Mouse (Mus musculus): ENCODE measurements around the gene Ldb3. TPM values are rescaled to one million over a fixed set of nuclear protein-coding genes. Genes with fewer than 3 reads are reported as not detected.

Gene Ldb3
- polyA plus RNA-seq (2015; fragmentation: Nextera tagmentation; extraction: Ambion mirVana): 15.2 and 16.2 TPM in 2 replicates

GRCm38 (mm10) chr14:34588498-34588897 lies at the start of gene Ldb3:
Ldb3 (minus strand) TSS chr14:34588682.
- H3K27ac ChIP-seq (ENCODE audit: low read depth, low read length): peak within 1 kb of the TSS; percentile 90

GRCm38 (mm10) chr14:34635721-34636120 lies 47.2 kb upstream of the Ldb3 start:
- Histone ChIP-seq H3K9me3 (ENCODE audit: control insufficient read depth) (no peaks in the 10 kb centered on the region), H3K27ac (ENCODE audit: low read depth, low read length) (no peak overlapping the region), H3K36me3 (ENCODE audit: control insufficient read depth, insufficient read depth) (no peaks in the 10 kb centered on the region), H3K27me3 (replicated peaks; ENCODE audit: control insufficient read depth, insufficient read depth, low read length) (no peaks in the 10 kb centered on the region), H3K9ac (ENCODE audit: low read depth, low read length) (no peak overlapping the region), H3K4me1 (replicated peaks; ENCODE audit: control insufficient read depth, insufficient read depth, low read length) (no peaks in the 10 kb centered on the region), H3K4me2 (replicated peaks; ENCODE audit: low read depth) (no peak overlapping the region), H3K4me3 (ENCODE audit: low read depth, low read length) (no peak overlapping the region)
- TF ChIP-seq CTCF (IDR thresholded peaks at IDR 0.05; ENCODE audit: low read depth): no peak
- ATAC-seq: no peak
- WGBS: 74% methylated on average over 6 of the region's 6 CpGs

More at GRCm38 (mm10) chr14:34588498-34588897, at the start of gene Ldb3:
- WGBS: 23% methylated on average over 8 of the region's 8 CpGs
- Histone ChIP-seq H3K36me3 (ENCODE audit: control insufficient read depth, insufficient read depth) (no peaks in the 10 kb centered on the region), H3K9ac (ENCODE audit: low read depth, low read length) (peak within 1 kb of the TSS; percentile 45), H3K27me3 (replicated peaks; ENCODE audit: control insufficient read depth, insufficient read depth, low read length) (no peaks in the 10 kb centered on the region), H3K4me1 (replicated peaks; ENCODE audit: control insufficient read depth, insufficient read depth, low read length) (peaks cover 12% of the 10 kb centered on the region), H3K9me3 (ENCODE audit: control insufficient read depth) (no peaks in the 10 kb centered on the region), H3K4me2 (replicated peaks; ENCODE audit: low read depth) (peak within 1 kb of the TSS; percentile 45), H3K4me3 (ENCODE audit: low read depth, low read length) (no peak within 1 kb of the TSS)
- ATAC-seq: peak; percentile 74
- no peak for TF ChIP-seq CTCF (IDR thresholded peaks at IDR 0.05; ENCODE audit: low read depth)

DNA sequence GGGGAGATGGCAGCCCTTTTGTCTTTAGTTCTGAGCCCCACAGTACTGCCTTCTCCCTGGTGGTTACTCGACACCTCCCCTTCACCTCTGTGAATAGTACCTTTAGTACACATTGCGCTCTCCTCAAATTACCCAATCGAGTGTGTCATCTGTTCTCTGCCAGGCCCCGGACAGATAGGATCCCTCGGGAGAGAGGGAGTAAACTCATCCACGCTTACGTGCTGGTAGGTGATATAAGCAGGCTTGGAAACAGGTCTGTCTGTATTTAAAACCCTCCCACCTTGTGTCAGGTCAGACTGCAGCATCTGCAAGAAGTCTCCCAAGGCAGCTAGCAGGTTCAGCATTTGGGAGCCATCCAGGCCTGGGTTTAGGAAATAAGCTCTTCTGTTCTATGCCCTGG lies 46.7 kb upstream of the Ldb3 start:
- H3K4me2 ChIP-seq (replicated peaks; ENCODE audit: low read depth): no peak overlapping the region
- TF ChIP-seq CTCF (IDR thresholded peaks at IDR 0.05; ENCODE audit: low read depth): no peak
- H3K4me3 ChIP-seq (ENCODE audit: low read depth, low read length): no peak overlapping the region
- no peaks in the 10 kb centered on the region for H3K4me1 ChIP-seq (replicated peaks; ENCODE audit: control insufficient read depth, insufficient read depth, low read length)
- no peak overlapping the region for H3K9ac ChIP-seq (ENCODE audit: low read depth, low read length)
- H3K9me3 ChIP-seq (ENCODE audit: control insufficient read depth): no peaks in the 10 kb centered on the region
- ATAC-seq: no peak
- no peak overlapping the region for H3K27ac ChIP-seq (ENCODE audit: low read depth, low read length)
- no peaks in the 10 kb centered on the region for H3K36me3 ChIP-seq (ENCODE audit: control insufficient read depth, insufficient read depth)
- 32% methylated on average over 7 of the region's 7 CpGs for WGBS
- H3K27me3 ChIP-seq (replicated peaks; ENCODE audit: control insufficient read depth, insufficient read depth, low read length): no peaks in the 10 kb centered on the region

- no peak overlapping the region for H3K9ac ChIP-seq (ENCODE audit: low read depth, low read length)
- H3K27ac ChIP-seq (ENCODE audit: low read depth, low read length): no peak overlapping the region
- 55% methylated on average over 10 of the region's 10 CpGs for WGBS
- TF ChIP-seq CTCF (IDR thresholded peaks at IDR 0.05; ENCODE audit: low read depth): no peak
- H3K4me1 ChIP-seq (replicated peaks; ENCODE audit: control insufficient read depth, insufficient read depth, low read length): no peaks in the 10 kb centered on the region
- H3K4me2 ChIP-seq (replicated peaks; ENCODE audit: low read depth): no peak overlapping the region
- no peaks in the 10 kb centered on the region for H3K9me3 ChIP-seq (ENCODE audit: control insufficient read depth)
- no peak overlapping the region for H3K4me3 ChIP-seq (ENCODE audit: low read depth, low read length)
- H3K27me3 ChIP-seq (replicated peaks; ENCODE audit: control insufficient read depth, insufficient read depth, low read length): no peaks in the 10 kb centered on the region
- no peaks in the 10 kb centered on the region for H3K36me3 ChIP-seq (ENCODE audit: control insufficient read depth, insufficient read depth)
- ATAC-seq: no peak; the same call in 1 of the 2 replicates
These were observed 44.4 kb upstream of the Ldb3 start for GRCm38 (mm10) chr14:34632722-34633448.

DNA sequence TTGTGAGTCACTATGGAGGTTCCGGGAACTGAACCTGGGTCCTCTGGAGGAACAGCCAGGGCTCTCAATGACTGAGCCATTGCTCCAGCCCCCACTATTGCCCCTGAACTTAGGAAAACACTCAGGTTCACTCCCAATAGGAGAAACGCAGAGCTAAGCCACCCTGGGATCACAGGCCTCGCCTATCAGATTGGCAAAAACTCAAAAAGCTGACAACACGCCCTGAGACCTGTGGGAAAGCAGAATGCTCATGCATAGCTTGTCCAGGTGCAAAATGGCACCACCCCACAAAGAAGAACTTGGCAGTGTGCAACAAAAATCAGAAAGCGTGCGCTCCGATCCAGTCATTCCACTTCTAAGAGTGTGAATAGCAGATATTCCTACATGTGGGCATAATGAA lies 38.3 kb upstream of the Ldb3 start:
- WGBS: 80% methylated on average over 7 of the region's 7 CpGs
- no peaks in the 10 kb centered on the region for H3K36me3 ChIP-seq (ENCODE audit: control insufficient read depth, insufficient read depth)
- no peaks in the 10 kb centered on the region for H3K27me3 ChIP-seq (replicated peaks; ENCODE audit: control insufficient read depth, insufficient read depth, low read length)
- H3K4me3 ChIP-seq (ENCODE audit: low read depth, low read length): no peak overlapping the region
- TF ChIP-seq CTCF (IDR thresholded peaks at IDR 0.05; ENCODE audit: low read depth): no peak
- no peaks in the 10 kb centered on the region for H3K9me3 ChIP-seq (ENCODE audit: control insufficient read depth)
- no peak for ATAC-seq
- no peak overlapping the region for H3K9ac ChIP-seq (ENCODE audit: low read depth, low read length)
- no peak overlapping the region for H3K27ac ChIP-seq (ENCODE audit: low read depth, low read length)
- H3K4me1 ChIP-seq (replicated peaks; ENCODE audit: control insufficient read depth, insufficient read depth, low read length): no peaks in the 10 kb centered on the region; the same call in 1 of the 2 replicates
- no peak overlapping the region for H3K4me2 ChIP-seq (replicated peaks; ENCODE audit: low read depth)

GRCm38 (mm10) chr14:34623531-34624210 lies 35.2 kb upstream of the Ldb3 start:
- Histone ChIP-seq H3K4me2 (replicated peaks; ENCODE audit: low read depth) (0 out of 2 replicates have a peak overlapping the region, but pooled peaks have one; percentile 7), H3K9ac (ENCODE audit: low read depth, low read length) (no peak overlapping the region), H3K36me3 (ENCODE audit: control insufficient read depth, insufficient read depth) (no peaks in the 10 kb centered on the region), H3K9me3 (ENCODE audit: control insufficient read depth) (no peaks in the 10 kb centered on the region), H3K27ac (ENCODE audit: low read depth, low read length) (no peak overlapping the region), H3K4me3 (ENCODE audit: low read depth, low read length) (no peak overlapping the region), H3K27me3 (replicated peaks; ENCODE audit: control insufficient read depth, insufficient read depth, low read length) (no peaks in the 10 kb centered on the region), H3K4me1 (replicated peaks; ENCODE audit: control insufficient read depth, insufficient read depth, low read length) (no peaks in the 10 kb centered on the region; the same call in 1 of the 2 replicates)
- whole genome bisulfite sequencing: 44% methylated on average over 16 of the region's 16 CpGs
- no peak for TF ChIP-seq CTCF (IDR thresholded peaks at IDR 0.05; ENCODE audit: low read depth)
- no peak for ATAC-seq

Data from intestine, postnatal 0 days (tissue).